Mouse (Mus musculus): ENCODE measurements around the gene Abcb8.
A peak's percentile ranks its signal among the peaks of the same experiment; 100 is the strongest.

Abcb8 gene

DNA sequence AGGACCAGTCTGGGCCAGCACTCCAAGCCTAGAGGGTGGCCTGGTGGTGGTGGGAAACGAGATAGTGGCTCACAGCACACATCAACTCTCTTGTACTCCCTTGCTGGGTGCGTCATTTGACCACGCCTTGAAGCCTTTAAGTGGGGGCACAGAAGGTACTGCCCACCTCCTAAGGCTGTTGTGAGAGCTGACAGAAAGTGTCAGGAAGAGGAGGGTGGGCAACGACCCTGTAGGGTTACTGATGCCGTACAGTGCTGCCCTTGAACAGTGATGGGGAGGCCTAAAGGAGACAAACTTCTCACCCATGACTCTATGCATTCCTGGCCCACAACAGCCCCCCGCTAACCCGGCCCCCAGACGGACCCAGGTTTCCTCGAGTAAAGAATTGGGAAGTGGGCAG is 27.0 kb upstream of the Abcb8 start:
- no peak for DNase-seq (ENCODE audit: low read depth, low spot score)

DNA sequence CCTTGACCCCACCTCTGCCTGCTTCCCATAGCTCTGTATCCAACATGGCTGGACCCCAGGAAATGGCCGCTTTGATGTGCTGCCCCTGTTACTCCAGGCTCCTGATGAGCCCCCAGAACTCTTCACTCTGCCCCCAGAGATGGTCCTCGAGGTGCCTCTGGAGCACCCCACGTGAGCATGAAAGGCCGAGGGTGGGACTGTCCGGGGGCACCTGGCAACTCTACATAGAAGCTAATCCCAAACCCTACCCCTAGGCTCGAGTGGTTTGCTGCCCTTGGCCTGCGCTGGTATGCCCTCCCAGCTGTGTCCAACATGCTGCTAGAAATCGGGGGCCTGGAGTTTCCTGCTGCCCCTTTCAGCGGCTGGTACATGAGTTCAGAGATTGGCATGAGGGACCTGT is 23.7 kb upstream of the Abcb8 start:
- no peak for DNase-seq (ENCODE audit: low read depth, low spot score)

DNA sequence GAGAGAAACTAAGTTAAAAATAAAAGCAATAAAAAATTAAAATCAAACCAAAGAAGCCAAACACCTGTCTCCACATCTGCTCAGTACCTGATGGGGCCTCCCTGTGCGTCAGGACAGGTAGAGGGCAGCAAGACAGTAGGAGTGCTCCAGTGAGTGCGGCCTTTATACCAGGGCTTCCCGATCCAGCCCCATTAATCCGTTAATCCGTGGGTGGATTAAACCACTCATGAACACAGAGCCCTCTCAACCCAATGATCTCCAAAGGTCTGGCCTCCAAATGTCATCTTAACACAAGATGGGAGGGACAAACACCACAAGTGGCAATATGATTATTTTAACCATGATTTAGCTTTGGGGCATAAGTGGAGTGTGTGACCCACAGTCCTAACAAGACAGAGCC is 19.7 kb upstream of the Abcb8 start:
- DNase-seq (ENCODE audit: low read depth, low spot score), result no peak

DNA sequence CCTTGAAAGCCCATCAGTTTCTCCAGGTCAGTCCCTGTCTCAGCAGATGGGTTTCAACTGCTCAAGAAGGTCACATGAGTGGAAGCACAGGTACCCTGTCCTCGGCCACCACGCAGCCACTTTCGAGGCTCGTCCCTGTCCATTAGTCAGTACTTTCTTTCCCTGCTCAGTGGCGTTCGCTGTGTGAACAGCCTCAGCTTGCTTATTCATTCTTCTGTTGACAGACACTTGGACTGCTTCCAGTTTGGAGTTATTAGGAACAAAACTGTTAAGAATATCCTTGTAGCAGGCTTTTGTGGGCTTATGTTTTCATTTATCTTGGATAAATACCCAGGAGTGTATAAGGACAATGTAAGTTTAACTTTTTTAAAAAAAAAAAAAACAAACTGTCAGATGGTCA is 19.2 kb upstream of the Abcb8 start:
- DNase-seq (ENCODE audit: low read depth, low spot score), result no peak

DNA sequence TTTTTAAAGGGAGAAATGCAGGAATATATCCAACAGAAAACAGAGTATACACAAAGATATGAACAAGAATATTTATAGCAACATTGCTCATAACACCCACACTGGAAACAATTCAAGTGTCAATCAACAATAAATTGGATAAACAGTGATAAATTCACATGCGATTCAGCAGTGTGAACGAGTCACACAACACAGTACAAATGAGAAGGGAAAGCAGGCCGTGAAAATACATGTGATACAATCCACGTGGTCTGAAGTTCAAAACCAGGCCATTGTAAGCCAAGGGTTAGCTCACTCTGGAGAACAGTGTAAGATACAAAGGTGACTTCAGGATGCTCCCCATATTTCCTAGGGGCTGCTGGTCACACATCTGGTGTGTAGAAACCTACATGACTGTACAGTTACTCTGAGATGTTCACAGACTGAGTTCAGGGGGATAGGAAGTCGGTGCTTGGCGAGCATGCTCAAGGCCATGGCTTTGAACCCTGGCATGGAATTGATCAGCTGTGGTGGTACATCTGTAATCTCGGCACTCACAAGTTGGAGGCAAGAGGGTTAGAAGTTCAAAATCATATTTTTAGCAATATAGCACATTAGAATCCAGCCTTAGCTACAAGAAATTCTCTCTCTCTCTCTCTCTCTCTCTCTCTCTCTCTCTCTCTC is 18.7 kb upstream of the Abcb8 start:
- no peak for DNase-seq (ENCODE audit: low read depth, low spot score)

DNA sequence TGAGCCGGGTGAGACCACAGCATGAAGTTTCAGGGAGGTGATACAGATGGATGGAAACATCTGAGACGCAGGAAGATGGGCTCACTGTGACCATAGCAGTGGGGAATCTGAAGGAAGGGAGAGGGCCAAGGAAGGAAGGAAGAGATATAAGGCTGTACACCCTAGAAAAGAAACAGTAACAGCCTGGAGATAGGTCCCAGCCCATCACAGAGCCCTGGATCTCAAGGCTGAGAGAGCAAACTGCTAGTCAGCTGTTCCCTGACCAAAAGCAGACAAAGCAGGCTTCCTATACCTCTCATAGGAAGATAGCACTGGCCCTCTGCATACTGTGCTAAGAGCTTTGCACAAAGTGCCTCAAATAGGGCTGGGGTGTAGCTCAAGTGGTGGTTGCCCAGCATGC is 14.8 kb upstream of the Abcb8 start:
- no peak for DNase-seq (ENCODE audit: low read depth, low spot score)

DNA sequence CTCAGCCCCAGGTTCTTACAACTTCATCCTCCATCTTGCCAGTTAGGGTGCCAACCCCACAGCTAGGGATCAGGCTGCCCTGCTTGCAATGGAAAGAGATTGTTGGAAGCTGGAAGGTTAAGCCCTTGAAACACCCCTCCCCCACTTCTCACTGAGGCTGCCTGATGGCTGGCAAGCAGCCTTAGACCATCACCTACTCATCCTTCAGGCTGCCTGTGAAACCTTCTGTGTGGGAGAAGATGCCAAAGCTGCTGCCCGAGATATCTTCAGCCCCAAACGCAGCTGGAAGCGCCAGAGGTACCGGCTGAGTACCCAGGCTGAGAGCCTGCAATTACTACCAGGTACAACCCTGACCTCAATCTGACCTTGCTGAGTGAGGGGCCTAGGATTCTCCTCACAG is 14.0 kb upstream of the Abcb8 start:
- DNase-seq (ENCODE audit: low read depth, low spot score), result no peak

DNA sequence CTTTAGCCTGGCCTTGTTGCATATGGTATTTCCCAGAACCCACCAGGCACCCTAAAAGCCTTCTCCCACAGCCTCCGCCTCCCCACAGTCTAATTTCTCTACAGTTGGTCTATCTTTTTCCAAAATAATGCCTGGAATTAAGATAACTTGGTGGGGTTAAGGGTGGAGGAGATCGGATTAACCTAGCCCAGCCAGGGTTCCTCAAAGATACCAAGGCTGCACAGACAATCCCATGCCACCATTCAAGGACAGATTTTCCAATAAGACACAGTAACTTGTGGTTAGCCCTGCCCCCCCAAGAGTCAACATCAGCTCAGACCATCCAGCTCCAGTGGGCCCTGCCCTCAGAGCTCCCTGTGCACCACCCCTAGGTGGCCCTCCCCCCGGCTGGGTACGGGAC is 13.0 kb upstream of the Abcb8 start:
- no peak for DNase-seq (ENCODE audit: low read depth, low spot score)

DNA sequence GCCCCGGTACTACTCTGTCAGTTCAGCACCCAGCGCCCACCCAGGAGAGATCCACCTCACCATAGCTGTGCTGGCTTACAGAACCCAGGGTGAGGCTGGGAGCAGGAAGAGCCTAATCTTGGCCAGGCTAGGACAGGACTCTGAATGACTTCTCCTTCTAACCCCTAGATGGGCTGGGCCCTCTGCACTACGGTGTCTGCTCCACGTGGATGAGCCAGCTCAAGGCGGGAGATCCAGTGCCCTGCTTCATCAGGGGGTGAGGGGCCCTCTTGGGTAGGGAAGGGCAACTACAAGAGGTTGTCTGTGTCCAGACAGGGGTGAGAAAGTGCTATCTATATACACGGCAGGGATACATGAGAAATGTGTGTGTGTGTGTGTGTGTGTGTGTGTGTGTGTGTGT is 12.0 kb upstream of the Abcb8 start:
- DNase-seq (ENCODE audit: low read depth, low spot score), result no peak

DNA sequence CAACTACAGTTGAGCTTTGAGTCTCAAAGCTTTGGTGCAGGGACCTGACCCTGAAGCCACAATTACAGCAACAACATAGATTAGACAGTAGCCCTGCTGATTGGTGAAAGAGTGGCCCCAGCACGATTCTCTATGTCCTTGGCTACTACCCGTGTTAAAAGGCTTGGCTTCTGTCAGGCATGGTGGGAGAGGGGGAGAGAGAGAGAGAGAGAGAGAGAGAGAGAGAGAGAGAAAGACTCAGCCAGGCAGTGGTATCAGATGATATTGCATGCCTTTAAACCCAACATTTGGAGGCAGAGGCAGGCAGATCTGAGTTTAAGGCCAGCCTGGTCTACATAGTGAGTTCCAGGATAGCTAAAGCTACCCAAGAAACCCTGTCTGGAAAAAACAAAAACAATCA is 11.5 kb upstream of the Abcb8 start:
- DNase-seq (ENCODE audit: low read depth, low spot score), result no peak

DNA sequence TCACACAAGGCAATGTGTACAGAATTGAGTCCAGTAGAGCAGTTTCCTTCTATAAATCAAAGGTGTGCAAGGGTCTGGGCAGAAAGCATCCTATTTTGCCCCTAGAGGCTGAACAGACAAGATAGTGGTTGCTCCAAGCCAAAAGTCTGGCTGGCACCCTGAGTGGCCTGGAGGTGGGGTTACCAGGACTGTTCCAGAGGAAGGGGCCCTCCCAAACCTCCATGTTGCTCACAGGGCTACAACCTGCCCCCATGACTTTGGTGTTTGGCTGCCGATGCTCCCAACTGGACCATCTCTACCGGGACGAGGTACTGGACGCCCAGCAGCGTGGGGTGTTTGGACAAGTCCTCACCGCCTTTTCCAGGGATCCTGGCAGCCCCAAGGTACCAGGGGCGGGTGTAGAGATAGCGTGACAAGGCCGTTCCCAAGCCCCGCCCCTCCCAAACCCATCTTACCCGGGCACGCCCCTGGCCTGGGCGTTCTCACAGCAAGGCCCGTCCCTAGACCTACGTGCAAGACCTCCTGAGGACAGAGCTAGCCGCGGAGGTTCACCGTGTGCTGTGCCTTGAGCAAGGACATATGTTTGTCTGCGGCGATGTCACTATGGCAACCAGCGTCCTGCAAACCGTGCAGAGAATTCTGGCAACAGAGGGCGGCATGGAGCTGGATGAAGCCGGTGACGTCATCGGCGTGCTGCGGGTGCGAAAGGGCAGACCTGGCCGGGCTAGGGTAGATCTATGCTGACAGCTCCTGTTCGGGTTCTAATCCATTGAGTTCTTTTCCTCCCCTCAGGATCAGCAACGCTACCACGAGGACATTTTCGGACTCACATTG is 10.2 kb upstream of the Abcb8 start:
- peak; percentile 75 for DNase-seq (ENCODE audit: low read depth, low spot score)

DNA sequence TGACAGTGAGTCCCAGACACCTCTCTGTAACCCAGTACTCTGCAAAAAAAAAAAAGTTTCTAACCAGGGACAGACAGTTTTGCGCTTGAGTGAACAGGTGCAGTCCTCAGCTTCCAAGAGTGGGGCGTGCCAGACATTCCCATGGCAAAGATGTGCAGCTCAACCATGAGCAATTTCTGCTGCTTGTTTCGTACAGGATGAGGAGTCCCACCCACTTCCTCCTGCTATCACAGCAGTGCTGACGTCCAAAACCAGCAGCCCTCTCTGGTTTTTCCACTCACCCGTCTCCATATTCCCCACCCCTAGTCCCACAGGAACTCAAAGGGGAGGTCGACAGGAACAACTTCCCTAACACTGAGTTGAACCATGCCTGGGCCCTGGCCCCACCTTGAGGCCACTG is 9.1 kb upstream of the Abcb8 start:
- DNase-seq (ENCODE audit: low read depth, low spot score), result no peak

DNA sequence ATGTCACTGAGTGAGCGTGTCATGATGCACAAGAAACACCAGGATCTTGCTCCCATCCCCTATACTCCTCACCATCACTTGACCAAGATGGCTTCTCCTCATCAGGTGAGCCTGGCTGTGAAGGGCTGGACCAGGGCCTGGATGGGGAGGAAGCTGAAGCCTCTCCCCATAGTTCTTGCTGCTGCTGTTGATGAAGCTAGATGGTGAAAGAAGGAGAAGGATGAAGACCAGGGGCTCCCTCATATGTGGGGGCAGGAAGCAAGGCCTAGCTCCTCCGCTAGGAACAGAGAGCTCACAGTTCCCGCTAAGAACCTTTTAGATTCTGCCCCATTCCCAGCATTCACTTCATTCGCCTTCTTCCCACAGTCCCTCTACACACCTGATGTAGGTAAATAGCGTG is 8.1 kb upstream of the Abcb8 start:
- no peak for DNase-seq (ENCODE audit: low read depth, low spot score)

DNA sequence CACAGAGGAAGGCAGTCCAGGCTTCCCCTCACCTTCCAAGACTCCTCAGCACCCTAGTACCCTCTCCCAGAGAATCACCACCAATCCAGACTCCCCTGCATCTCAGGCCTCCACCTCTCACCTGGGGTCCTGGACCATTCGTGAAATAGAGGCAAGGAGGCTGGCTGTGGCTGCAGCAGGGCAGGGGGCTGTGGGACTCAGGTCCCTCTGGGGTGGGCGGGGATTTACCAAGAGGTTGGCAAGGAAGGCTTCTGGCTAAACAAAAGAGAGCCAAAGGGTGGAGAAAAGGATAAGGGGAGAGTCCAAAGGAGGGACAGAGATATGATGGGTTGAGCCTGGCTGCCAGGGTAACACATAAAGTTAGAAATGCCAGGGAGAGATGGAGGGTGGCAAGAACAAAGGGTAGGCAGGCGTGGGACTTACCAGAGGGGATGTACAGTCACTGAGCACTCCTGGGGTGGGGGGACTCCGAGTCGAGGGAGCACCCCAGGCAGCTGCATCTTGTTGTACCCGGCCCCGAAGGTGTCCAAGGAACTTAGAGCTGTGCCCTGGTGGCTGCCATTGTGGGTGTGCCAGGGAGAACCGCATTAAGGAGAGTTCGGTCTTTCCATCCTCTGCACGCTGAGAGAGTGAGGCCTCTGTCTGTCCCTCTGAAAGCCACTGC is 7.4 kb upstream of the Abcb8 start:
- no peak for DNase-seq (ENCODE audit: low read depth, low spot score)

DNA sequence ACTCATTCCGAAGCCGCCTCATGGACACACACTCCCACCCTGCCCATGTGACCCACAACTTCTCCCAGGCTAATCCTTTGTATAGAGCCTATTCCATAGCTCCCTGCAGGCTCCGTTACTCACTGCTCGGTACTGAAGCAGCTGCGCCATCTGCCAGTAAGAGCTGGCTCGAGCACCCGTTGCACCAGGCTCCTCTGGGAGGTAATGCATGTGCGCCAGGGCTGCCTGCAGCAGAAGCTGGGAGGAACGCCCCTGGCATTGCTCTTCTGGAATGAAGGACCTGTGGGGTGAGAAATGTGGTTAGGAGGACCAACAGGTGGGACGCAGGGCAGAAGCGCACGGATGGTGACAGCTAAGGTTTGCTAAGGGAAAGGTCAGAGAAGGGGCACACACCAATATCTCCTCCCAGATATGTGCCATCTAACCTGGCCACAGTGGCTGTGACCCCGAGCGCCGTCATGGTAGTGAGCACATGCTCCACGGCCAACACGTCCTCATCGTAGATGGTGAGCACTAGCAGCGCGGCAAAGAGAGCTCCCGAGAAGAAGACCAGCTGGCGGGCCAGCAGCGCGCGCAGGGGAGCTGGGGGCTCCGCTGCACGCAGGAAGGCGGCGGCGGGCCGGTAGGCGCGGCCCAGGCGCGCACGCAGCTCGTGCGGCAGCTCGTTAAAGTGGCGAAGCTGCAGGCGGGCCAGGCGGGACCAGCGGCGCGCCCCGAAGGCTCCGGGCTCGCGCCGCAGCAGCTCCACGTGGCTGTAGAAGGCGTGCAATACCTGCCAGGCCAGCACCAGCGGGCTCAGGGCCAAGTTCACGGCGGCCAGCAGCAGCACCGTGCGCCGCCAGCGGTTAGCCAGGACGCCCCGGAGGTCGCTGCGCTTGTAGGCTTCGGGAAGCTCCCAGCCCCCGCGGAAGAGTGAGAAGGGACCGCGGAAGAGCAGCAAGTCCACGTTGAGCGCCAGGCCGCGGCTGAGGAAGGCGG is 5.9 kb upstream of the Abcb8 start:
- DNase-seq (ENCODE audit: low read depth, low spot score), result no peak

DNA sequence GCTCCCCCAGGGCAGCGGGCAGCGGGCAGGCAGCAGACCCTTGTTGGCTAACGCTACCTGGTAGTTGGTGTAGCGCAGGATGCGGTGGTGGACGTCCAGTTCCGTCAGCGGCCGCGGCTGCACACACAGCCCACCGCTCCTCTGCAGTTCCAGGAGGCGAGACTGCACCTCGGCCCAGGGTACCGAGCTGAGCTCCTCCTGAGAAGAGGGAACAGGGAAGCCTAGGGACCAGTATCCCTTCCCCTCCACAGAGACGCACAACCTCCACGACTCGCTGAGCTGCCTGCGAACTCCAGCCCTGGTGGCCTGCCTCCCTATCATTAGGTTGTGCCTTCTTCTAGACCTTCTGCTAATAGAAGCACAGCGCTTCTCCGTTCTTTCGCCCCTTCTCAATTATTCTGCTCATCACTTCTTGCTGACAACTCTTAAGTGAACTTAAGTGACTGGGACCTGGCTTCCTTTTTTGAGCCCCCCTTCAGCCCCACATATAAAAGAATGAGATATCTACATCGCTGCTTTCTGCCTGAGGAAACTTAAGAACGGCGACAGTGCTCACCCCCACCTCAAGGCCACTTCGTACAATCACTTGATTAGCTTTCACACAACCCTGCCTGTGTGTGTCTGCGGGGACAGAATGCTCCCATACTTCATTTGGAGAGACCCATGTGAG is 5.1 kb upstream of the Abcb8 start:
- no peak for DNase-seq (ENCODE audit: low read depth, low spot score)

DNA sequence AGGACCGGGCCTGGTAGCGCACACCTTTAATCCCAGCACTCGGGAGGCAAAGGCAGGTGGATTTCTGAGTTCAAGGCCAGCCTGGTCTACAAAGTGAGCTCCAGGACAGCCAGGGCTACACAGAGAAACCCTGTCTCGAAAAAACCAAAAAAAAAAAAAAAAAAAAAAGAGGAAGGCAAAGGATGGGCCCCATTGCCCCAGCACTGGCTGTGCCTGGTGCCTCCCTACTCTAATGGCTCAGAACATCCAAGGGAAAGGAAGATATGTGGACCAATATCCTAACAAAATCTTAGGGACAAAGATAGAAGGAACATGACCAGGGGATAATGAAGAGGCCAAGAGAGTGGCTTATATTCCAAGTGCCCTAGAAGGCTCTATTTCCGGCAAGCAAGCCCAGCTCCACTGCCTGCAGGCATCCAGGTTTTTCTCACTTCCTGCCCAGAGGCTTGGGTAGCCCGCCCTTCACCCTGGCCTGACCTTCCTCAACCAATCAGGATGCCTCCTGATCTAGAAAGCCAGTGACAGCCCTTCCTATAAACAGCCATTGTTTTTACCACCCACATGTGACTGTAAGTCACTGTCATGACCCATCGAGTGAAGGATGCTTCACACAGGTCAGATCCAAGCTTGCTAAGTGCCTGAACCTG is 4.3 kb upstream of the Abcb8 start:
- DNase-seq (ENCODE audit: low read depth, low spot score), result no peak

DNA sequence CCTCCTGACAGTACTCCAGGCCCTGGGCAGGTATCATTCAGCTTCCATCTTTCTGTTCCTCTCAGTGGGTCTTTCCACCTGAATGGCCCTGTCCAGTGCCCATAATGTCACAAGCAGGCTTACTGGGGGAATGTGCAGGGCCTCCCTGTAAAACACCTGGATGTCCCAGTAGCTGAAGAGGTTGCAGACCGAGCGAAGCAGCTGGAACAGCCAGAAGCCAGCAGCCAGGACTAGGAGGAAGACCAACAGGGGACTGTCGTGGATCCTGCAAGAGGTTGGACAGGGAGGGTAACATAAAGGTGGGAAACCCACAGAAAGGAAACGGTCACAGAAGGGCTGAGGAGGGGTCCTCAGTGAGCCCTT is 3.8 kb upstream of the Abcb8 start:
- DNase-seq (ENCODE audit: low read depth, low spot score), result no peak

DNA sequence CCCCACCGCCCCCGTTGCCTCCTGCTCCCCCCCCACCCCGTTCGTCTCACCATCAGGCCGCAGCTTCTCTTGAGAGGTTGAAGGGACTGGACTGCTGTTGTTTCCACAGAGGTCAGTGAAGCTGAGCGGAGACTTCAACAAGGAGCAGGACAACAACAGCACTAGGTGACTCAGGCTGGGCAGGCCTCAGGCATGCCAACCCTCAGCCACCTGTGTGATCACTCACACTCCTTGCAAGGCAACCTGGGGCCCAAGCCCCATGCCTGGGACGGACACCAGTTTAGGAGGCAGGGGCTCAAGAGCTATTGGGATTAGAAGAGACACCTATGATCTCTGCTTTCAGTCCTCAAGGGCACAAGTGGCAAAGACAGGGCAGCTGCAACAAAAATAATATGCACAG is 1.6 kb upstream of the Abcb8 start, which contains the start of gene Atg9b:
Atg9b (minus strand) TSS at position 280 of the 400 bp plus-strand sequence.
- DNase-seq (ENCODE audit: low read depth, low spot score), result no peak

DNA sequence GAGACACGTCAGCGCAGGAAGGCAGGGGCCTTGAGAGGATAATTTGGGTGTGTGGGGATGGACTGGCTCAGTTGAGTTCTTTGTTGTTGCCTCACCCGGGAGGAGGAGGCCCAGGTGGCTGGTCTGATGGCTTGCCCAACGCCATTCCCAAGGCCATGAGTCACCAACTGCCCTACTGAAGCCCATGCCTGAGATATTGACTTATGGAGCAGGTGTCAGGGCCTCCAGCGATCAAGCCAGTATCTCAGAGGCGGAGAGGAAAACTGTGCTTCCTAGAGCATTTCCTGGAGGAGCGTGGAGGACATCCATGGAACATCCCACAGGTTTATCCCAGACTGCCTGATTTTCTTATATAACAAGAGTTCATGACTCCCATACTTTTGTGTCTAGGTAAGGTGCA is 739 bp upstream of the Abcb8 start:
- DNase-seq (ENCODE audit: low read depth, low spot score), result no peak
